Mouse (Mus musculus) testis, adult 2 months (tissue): ENCODE measurements at regions not wholly inside any gene's neighbourhood (a gene's known extent, or its start where the extent isn't known, plus 50 kb on each side); places are given as distances from the start of the nearest gene placed in this dataset.

Source experiments
- CTCF ChIP-seq: fragments of 200-500 bp; IDR thresholded peaks from 2 replicates; pipeline ENCODE4 v1.5.1; 2012; ENCODE audit warnings: low read depth, mild to moderate bottlenecking, inconsistent platforms, low read length, moderate library complexity; ENCODE audit not compliant: control insufficient read depth, insufficient read depth, insufficient replicate concordance
- POLR2A ChIP-seq: fragments of 200-500 bp; IDR thresholded peaks from 2 replicates; pipeline ENCODE4 v1.6.1; 2012; ENCODE audit warnings: low read depth, mild to moderate bottlenecking, inconsistent platforms, low read length, moderate library complexity; ENCODE audit not compliant: control insufficient read depth

GRCm38 (mm10) chr8:92217521-92217920 is 139.9 kb upstream of the Irx5 start:
- TF ChIP-seq CTCF (no peak), POLR2A (no peak)
